Mouse (Mus musculus) spleen, postnatal 10 days (tissue): Measurements from ENCODE around the gene Bank1.
A peak's percentile ranks its signal among the peaks of the same experiment; 100 is the strongest.

Experiments
- DNase-seq, 2 experiments: peaks; one replicate each; pipeline ENCODE4 v3.0.0; 2021 to 2022; ENCODE audit warnings: low spot score in 2 of 2

Bank1 gene

DNA sequence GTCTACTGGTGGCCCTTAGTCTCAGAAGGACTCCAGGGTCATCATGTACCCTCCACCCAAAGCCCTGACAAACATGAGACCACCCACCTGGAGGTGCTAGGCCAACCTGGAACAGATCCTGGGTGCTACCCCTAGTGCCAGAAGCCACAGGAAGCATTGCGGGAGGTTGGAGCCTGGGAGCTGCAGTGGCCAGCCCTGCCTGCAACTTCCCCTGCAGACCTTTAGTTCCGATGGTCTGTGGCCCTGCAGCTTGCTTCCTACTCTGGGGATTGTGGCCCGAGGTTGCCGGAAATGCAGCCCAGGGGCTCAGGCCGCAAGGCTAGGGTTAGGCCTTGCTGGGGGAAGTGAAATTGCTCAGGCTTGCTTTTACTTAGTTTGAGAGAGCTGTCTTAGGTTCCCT, at the start of gene Bank1:
Bank1 (minus strand) TSS at position 284 of the 400 bp plus-strand sequence.
- peak; percentile 40 to 71 for DNase-seq

DNA sequence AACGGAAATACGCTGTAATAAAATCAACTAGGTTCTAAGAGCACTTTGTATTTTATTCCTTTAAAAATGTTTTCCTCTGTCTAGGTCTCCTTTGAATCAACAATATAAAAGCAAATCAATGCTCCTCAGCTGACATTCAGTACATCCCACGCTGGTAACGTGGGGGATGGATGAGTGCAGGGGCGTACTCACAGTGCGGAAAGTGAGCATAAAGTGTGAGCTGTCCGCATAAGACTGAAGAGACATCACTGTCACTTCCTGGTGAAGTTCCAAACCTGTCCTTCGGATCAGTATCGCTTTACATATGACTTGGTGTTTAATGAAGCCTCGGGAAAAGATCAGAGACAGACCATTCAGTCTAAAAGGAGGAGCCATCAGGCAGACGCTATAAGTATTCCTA, 44.0 kb upstream of the Bank1 start:
- no peak for DNase-seq

DNA sequence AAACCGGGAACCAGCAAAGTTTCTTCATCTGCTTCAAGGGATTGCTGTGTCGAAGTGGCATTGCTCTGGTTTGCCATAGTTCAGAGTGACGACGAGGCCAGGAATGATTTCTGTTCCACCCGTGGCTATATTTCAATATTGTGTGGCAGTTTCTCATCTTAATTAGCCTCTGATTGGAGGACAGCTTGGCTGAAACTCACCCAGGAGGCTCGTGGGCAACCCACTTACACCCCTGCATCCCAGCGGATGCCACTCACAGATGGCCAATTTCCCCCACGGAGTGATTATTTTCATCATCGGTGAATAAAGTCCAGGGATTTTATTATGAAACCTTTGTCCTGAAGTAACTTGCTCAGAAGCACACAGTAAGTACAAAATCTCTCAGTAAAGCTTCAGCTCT, 43.6 kb upstream of the Bank1 start:
- DNase-seq: no peak

DNA sequence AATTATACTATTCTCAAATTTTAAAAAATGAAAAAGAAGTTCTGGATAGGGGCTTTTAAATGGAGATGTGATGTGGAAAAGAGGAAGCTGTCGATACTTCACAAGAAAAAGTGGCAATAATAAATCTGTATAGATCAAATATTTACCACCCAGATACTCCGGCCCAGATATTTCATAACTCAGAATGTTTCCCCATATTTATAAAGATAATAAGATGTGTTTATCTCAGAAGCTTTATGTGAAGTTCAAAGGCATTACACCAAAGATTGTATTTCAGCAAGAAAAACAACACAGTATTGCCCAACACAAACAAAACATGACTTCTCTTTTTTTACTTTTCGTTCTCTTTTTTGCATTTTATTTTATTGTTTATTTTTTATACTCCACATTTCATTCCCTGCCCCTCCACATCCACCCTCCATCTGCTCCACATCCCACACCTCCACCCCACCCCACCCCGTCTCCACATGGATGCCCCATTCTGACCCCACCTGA, 42.7 kb upstream of the Bank1 start:
- DNase-seq: no peak

DNA sequence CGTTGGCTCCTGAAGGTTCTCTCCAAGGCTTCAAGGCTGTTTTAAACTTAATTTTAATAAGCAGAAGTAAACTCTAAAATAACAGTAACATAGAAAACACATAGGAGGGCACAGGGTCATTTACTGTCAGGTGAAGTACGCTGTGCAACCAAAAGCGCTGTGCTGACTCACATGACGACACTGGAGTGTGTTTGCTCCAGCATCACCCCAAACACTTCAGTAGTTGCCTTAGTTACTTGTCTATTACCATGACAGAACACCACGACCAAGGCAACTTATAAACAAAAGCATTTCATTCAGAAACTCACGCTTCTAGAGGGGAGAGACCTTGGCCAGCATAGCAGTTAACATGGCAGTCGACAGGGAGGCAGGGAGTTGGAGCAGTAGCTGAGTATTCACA, 23.8 kb upstream of the Bank1 start:
- no peak for DNase-seq

DNA sequence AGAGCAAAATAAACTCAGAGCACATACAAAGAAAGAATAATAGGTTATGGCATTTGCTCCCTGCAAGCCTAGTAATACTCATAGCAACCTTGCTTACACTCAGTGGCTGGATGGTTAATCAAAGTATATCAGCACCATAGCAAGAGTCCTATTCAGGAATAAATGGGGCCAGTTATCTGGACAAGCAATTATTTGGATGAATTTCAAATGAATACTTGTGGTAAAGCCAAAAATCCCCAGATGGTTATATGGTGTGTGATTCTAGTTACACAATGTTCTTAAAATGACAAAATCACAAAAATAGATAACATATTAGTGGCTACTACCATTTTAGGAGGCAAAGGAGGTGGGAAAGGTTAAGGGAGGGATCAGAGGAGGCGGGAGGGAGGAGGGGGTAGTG, 22.7 kb upstream of the Bank1 start:
- DNase-seq: no peak

DNA sequence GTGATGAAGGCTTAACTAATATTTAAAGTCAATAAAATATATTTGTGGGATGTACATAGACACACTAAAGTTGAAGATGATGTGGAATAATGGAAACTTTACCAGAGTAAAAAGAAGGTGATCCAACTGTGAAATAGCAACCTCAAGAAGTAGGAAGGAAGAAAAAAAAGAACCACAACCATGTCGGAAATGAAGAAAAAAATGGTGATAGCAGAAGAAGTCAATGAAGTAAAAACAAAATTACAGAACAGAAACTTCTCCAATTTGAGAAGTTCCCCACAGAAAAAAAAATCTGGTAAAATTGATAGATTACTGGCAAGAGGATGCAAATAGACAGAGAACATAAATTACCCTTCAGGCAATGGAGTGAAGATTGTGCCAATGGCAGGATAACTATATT, 21.4 kb upstream of the Bank1 start:
- DNase-seq: no peak

DNA sequence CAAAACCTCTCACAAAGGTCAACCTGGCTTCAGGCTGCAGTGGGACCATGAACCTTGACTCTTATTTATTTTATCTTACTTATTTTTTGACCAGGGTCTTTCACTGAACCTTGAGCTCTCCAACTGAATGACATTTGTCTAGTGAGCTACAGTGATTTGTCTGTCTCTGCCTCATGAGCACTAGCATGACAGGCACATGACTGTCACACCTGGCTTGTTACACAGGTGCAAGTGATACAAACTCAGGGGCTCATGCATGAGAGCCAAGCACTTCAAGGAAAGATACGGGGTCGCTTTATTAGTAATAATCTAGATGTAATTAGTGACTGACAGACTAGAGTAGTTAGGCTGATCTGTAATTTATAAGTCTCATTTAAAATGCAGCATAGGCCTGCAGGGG, 16.0 kb upstream of the Bank1 start:
- DNase-seq: no peak

DNA sequence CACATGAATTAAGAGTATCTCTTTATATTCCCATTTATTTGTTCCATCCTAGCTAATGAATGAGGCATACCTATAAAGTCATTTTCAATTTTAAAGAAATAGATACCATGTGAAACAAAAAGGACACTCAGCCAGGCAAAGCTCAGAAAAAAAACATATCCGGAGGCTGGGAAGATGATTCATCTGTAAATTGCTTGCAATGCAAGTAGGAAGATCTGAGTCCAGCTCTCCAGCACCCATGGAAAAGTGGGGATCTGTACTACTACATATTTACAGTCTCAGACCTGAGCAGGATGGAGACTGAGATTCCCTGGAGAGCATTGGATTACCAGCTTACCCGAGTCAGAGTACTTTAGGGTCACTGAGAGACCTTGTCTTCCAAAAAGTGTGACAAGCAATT, 14.0 kb upstream of the Bank1 start:
- DNase-seq: no peak

DNA sequence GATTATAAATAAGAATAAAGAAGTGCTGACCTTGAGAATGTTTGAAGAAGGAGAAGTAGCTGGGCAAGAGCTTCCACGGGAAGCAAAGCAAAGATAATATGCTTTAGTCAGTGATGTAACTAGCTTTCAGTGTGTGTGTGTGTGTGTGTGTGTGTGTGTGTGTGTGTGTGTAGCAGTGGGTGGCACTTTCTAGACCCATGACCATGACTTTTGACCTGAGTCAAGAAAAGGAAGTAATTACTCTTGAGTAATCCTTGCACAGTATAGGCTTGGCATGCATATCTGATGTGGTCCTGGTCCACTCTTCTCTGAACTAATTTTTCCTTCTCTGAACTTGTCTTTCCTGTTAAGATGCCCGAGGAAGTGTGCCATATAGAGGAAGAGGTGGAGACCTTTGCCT, 5.3 kb upstream of the Bank1 start:
- DNase-seq: peak in 1 of 2 experiments; percentile 42

DNA sequence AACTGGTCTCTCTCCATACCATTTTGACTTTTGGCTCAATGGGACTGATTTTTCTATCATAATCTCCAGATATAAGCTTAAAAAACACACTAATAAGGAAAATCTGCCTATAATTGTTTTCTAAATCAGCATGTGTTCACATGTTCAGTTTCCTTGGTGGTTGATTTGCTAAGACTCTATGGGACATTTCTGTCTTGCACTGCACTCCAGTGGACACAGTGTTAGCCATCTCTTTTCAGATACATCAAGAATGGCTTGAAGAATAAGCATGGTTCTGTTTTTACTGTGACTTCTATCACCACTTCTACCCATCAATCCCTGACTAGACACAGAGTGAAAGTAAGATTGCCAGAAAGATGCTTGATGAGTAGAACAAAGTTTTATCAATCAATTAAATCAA, 4.2 kb upstream of the Bank1 start:
- no peak for DNase-seq

DNA sequence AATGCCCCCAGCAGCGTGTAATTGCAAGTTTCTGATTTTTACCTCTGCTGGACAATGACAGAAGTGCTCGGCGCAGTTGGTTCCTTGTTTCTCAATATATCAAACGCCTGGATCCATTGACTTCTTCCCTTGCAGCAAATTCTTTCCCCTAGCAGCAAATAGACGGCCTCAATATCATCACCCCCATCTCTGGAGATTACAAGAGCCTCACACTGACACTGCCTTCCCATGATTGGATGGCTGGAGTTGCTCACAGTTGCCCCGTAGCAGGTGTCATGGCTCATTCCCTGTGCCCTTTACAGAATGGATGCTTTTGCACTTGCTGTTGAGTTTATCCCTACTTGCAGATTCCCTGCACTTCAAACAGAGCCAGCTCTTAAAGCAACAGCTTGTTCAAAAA, 3.3 kb upstream of the Bank1 start:
- DNase-seq: no peak

DNA sequence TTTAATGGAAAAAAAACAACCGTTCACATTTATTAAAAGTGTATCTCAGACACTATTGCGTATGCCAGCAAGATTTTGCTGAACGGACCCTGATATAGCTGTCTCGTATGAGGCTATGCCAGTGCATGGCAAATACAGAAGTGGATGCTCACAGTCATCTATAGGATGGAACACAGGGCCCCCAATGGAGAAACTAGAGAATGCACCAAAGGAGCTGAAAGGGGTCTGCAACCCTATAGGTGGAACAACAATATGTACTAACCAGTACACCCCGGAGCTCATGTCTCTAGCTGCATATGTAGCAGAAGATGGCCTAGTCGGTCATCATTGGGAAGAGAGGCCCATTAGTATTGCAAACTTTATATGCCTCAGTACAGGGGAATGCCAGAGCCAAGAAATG, 1.1 kb downstream of the Bank1 start:
- DNase-seq: peak in 1 of 2 experiments; percentile 47

DNA sequence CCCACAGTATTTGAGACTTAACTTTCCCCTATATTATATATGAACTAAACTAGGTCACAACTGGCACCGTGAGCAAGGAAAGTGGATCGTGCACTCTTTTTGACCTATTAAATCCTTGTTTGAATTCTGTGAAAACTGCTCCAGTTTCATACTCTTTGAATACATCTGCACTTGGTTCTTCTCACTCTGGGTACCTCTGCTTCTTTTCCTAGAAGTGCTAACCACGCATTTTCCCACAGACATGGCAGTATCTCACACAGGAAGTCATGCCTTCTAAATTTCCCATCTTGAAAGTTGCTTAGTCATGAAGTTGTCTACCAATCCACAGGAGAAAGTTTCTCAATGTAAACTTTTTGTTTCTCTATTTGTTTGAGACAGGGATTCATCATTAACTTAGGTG, 3.9 kb downstream of the Bank1 start:
- no peak for DNase-seq

DNA sequence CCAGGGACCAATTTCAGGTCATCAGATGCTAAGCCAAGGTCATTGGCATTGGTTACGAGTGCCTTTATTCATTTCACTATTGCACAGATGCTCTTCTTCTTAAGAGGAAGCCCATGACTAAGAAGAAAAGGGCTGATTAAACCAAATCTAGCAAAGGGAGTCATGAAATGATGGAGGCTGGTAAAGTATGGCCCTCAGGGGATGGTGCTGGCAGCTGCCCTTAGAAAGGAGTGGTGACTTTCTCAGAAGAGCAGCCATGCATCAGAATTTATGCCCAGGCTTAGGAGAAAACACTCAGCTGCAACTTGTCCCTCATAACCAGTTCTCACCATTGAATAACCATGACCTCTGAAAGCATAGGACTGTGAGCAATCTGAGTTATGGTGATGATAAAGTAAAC, 17.4 kb downstream of the Bank1 start:
- DNase-seq: no peak

DNA sequence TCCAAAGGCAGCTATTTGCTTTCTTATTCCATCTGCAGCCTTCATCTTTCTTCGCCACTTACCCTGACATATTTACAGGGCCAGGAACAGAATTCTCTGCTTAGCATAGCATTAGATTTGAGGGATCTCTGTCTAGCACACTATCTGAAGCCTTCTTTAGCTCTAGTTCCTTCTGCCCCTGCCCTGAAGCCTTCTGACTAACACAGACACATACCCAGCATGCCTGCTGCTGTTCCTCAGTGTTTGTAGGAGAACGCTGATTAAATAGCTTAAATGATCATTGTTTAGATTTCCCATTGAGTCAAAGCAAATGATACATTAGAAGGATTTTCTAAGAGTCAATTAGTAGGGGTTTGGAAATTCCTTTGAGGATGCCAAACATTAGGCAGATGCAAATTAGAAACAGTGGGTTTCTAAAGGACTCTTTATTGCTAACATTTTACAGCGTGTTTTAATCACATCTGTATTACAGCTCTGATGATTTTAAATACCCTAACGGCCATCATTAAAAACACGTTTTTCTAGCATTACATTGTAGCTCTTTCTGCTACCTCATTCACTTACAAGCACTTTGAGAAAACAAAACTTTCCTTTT, 19.2 kb downstream of the Bank1 start:
- no peak for DNase-seq

DNA sequence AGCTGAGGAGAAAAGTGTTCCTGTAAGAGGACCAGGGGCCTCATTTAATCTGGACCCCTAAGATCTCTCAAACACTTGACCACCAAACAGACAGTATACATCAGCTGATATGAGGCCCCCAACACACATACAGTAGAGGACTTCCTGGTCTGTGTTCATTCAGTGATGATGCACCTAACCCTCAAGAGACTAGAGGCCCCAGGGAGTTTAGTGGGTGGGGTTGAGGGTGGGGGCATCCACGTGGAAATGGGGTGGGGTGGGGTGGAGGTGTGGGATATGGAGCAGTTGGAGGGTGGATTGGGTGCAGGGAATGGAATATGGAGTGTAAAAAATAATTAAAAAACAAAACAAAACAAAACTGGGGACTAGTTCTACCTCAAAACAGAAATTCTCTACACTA, 23.3 kb downstream of the Bank1 start:
- DNase-seq: peak in 1 of 2 experiments; percentile 26

DNA sequence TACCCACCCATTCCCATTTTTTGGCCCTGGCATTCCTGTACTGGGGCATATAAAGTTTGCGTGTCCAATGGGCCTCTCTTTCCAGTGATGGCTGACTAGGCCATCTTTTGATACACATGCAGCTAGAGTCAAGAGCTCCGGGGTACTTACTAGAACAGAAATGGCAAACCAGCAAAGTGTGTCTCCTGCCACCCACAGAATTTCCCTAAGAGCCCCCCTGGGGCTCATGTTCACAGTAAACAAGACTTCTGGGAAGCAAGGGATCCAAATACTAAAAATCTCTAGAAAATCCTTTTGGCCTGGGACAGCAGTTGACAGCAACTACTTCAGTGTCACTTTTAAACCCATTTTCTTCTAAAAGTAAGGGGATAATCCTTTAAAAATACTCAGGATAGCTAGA, 25.1 kb downstream of the Bank1 start:
- peak in 1 of 2 experiments; percentile 44 for DNase-seq

DNA sequence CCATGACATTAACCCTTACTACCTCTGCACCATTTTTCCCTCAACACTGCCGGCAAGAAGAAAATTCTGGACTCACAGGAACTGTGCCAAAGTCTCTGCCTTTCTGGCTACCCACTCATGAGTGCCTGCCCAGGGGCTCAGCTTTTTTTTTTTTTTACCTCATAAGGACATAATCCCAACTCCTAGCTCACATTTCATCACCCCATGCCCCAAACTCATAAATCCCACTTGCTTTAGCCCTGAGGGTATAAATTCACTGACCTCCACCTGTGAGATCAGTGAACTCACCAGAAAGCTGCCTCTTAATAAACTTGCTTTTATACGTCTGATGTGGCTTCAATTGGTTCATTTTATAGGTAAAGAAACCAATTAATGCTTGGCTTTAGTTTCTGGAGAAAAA, 28.5 kb downstream of the Bank1 start:
- no peak for DNase-seq

DNA sequence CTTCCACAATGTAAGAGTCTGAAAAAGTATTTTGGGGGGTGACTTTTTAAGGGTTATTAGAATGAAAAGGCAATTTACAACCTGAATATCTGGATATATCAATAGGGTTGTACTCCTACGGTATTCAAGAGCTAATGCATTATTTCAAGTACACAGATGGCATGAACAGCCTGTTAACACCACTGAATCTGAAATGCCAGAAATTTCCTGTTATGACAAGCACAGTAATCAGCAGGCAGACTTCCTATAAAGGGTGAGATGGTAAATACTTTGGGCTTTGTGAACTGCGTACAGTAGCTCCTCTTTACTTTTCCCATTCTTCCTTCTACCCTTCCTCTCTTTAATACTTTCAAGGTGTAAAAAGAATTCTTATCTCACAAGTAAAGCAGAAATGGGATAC, 30.6 kb downstream of the Bank1 start:
- no peak for DNase-seq

DNA sequence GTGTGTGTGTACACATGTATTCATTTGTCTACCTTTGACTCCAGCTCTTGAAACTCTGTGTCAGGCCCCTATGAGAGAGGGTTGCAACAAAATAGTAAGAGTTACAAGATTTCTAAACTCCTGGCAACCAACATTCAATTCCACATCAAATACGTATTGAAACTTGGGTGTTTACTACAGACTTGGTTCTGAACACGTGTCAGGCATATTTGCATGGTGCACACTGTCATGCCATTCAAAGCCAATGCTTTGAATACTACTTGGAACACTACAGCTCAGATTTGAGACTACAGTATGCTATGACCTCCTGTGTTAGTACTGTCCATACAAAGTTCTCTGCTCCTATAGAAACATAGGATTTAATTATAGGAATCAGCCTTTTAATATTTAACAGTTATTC, 38.0 kb downstream of the Bank1 start:
- DNase-seq: no peak

DNA sequence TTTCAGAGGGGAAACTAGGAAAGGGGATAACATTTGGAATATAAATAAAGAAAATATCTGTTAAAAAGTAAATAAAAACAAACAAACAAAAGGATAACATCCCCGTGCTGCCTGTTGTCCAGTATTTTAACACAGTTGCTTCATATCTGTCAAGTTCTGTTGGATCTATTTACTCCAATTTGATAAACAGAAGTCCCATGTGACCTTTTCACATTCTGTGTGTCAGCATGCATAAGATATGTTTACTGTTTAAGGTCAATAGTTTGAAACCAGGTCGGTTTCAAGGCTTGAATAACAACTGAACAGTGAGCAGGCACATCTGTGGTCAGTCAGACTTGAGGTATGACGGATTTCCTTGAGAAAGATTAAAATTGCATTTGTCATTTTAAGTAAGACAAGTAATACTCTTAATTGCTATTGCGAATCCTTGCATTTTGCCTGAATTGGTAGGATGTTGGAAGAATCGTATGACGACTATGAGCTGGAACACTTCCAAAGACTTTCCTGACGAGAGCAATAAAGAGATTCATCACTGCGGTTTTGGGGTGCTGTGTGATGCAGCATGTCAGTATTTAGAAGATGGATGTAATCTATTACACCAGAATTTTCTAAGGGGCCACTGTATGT, 60.8 kb downstream of the Bank1 start:
- DNase-seq: no peak

DNA sequence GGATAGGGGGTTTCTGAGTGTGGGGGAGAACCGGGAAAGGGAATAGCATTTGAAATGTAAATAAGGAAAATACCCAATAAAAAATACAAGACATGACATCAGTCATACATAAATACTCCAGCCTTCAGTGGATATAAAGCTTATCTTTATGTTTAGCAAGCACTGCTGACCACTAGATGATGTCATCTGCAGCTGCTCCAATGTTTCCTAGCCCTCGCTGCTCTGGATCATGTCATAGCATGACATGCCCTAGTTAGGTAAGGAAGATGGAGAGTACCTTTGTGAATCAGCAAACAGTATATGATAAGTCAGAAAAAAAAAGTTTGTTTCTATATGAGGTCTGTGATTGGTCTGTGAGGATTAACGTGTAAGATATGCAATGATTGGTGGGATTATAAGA, 68.1 kb downstream of the Bank1 start:
- DNase-seq: no peak

DNA sequence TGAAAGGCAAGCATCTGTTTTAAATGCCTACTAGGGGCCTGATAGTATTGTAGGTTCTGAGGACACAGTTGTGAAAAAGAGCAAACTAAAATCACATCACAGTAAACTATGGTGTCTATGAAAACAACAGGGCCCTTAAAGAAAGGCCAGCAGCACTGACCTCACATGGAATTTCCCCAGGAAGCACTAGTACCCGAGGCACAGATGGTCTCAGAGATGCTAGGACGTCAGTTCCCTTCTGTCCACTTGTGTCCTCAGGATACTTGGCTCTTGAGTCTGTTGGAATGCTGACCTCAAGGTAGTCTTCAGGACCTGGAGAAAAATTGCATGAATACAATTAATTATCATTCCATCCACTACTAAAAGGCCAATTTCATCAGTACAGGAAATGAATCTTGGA, 71.2 kb downstream of the Bank1 start:
- DNase-seq: no peak
